Mouse (Mus musculus) lung, postnatal 36 days (tissue): Measurements from ENCODE around the gene Pfdn6.

Experiments used
- DNase-seq: peaks from one replicate; pipeline ENCODE4 v3.0.0; 2022; ENCODE audit warnings: mixed read lengths

Gene Pfdn6

GRCm38 (mm10) chr17:33930280-33931158 is 9.6 kb downstream of the Pfdn6 start:
- DNase-seq: peak; percentile 85

GRCm38 (mm10) chr17:33929371-33930279 is 10.5 kb downstream of the Pfdn6 start, which contains the start of gene Rgl2:
Gene Rgl2 (plus strand): TSS chr17:33929543.
- DNase-seq: peak; percentile 88

- no peak for DNase-seq
Observed at GRCm38 (mm10) chr17:33928251-33928947, 11.7 kb downstream of the Pfdn6 start.

- DNase-seq: peak; percentile 42
Observed at GRCm38 (mm10) chr17:33926207-33926932, 13.8 kb downstream of the Pfdn6 start.

GRCm38 (mm10) chr17:33925406-33926116 is 14.6 kb downstream of the Pfdn6 start:
- DNase-seq: no peak

GRCm38 (mm10) chr17:33924577-33925283 is 15.4 kb downstream of the Pfdn6 start:
- DNase-seq: peak; percentile 71

- DNase-seq: no peak
Observed at GRCm38 (mm10) chr17:33921361-33921760, 18.8 kb downstream of the Pfdn6 start.

- peak; percentile 95 for DNase-seq
Observed at GRCm38 (mm10) chr17:33920282-33921097, 19.7 kb downstream of the Pfdn6 start.

GRCm38 (mm10) chr17:33919351-33920281 is 20.5 kb downstream of the Pfdn6 start:
- peak; percentile 96 for DNase-seq

- DNase-seq: peak; percentile 50
Observed at GRCm38 (mm10) chr17:33918293-33919203, 21.6 kb downstream of the Pfdn6 start.

GRCm38 (mm10) chr17:33917656-33918292 is 22.4 kb downstream of the Pfdn6 start:
- no peak for DNase-seq

- DNase-seq: no peak
Observed at GRCm38 (mm10) chr17:33916847-33917655, 23.1 kb downstream of the Pfdn6 start.

- DNase-seq: peak; percentile 46
Observed at GRCm38 (mm10) chr17:33916294-33916693, 23.8 kb downstream of the Pfdn6 start.

GRCm38 (mm10) chr17:33915671-33916250 is 24.4 kb downstream of the Pfdn6 start, which contains the start of the genes Tapbp and Zbtb22:
Gene Tapbp (plus strand): TSS chr17:33915899.
Gene Zbtb22 (plus strand): TSS chr17:33915904.
- DNase-seq: peak; percentile 98

GRCm38 (mm10) chr17:33914969-33915391 is 25.2 kb downstream of the Pfdn6 start:
- no peak for DNase-seq
